Mouse (Mus musculus) bone marrow macrophage, adult 2 months (primary cell): ENCODE measurements around the gene Antxr1.

Experiments used
- CTCF ChIP-seq: IDR thresholded peaks from 2 replicates; pipeline ENCODE4 v1.5.1; 2012; ENCODE audit warnings: low read depth, mild to moderate bottlenecking, low read length, moderate library complexity
- POLR2A ChIP-seq: IDR thresholded peaks from 2 replicates; pipeline ENCODE4 v1.6.1; 2012; ENCODE audit warnings: mild to moderate bottlenecking, low read depth, low read length, borderline replicate concordance

- TF ChIP-seq CTCF (no peak), POLR2A (no peak)
These were observed 91.2 kb downstream of the Antxr1 start for GRCm38 (mm10) chr6:87244117-87245100.
